Mouse (Mus musculus): Measurements from ENCODE around the gene Gpc6. TPM values are rescaled to one million over a fixed set of nuclear protein-coding genes. Genes with fewer than 3 reads are reported as not detected.

The Gpc6 gene
- total RNA-seq, 2 experiments from 2014 or later, result 1.7 to 4.1 TPM

- TF ChIP-seq CTCF (IDR thresholded peaks at IDR 0.05), result no peak
- H3K27ac ChIP-seq, result no peak overlapping the region
- no peak for DNase-seq
- no peak overlapping the region for H3K4me3 ChIP-seq
- intact Hi-C loops (cut with DNase I), result no loop called here
These were observed 858.7 kb downstream of the Gpc6 start for GRCm38 (mm10) chr14:117783671-117784262.

GRCm38 (mm10) chr14:117784960-117785359 lies 859.8 kb downstream of the Gpc6 start:
- Histone ChIP-seq H3K27ac (no peak overlapping the region), H3K4me3 (no peak overlapping the region)
- no peak for TF ChIP-seq CTCF (IDR thresholded peaks at IDR 0.05)
- intact Hi-C loops (cut with DNase I), result no loop called here
- DNase-seq, result no peak

GRCm38 (mm10) chr14:117785507-117786085 lies 860.5 kb downstream of the Gpc6 start:
- DNase-seq, result no peak
- intact Hi-C loops (cut with DNase I), result no loop called here
- TF ChIP-seq CTCF (IDR thresholded peaks at IDR 0.05), result no peak
- no peak overlapping the region for H3K27ac ChIP-seq
- no peak overlapping the region for H3K4me3 ChIP-seq

GRCm38 (mm10) chr14:117786647-117787046 lies 861.5 kb downstream of the Gpc6 start:
- no peak for DNase-seq
- no peak overlapping the region for H3K27ac ChIP-seq
- TF ChIP-seq CTCF (IDR thresholded peaks at IDR 0.05), result no peak
- H3K4me3 ChIP-seq, result no peak overlapping the region
- intact Hi-C loops (cut with DNase I), result no loop called here

GRCm38 (mm10) chr14:117794874-117795273 lies 869.8 kb downstream of the Gpc6 start:
- no peak overlapping the region for H3K4me3 ChIP-seq
- no peak for TF ChIP-seq CTCF (IDR thresholded peaks at IDR 0.05)

GRCm38 (mm10) chr14:117796661-117797060 lies 871.5 kb downstream of the Gpc6 start:
- Histone ChIP-seq H3K27ac (no peak overlapping the region), H3K4me3 (no peak overlapping the region)
- no peak for DNase-seq
- no peak for TF ChIP-seq CTCF (IDR thresholded peaks at IDR 0.05)
- intact Hi-C loops (cut with DNase I), result no loop called here

More at GRCm38 (mm10) chr14:117794874-117795273, 869.8 kb downstream of the Gpc6 start:
- intact Hi-C loops (cut with DNase I), result no loop called here
- no peak overlapping the region for H3K27ac ChIP-seq
- DNase-seq, result no peak

GRCm38 (mm10) chr14:117800399-117800798 lies 875.3 kb downstream of the Gpc6 start:
- intact Hi-C loops (cut with DNase I), result no loop called here
- DNase-seq, result no peak
- Histone ChIP-seq H3K4me3 (no peak overlapping the region), H3K27ac (no peak overlapping the region)
- TF ChIP-seq CTCF (IDR thresholded peaks at IDR 0.05), result no peak

GRCm38 (mm10) chr14:117807846-117808245 lies 882.7 kb downstream of the Gpc6 start:
- no peak for TF ChIP-seq CTCF (IDR thresholded peaks at IDR 0.05)
- intact Hi-C loops (cut with DNase I), result no loop called here
- DNase-seq, result no peak
- H3K4me3 ChIP-seq, result no peak overlapping the region
- no peak overlapping the region for H3K27ac ChIP-seq

- DNase-seq, result no peak
- no peak for TF ChIP-seq CTCF (IDR thresholded peaks at IDR 0.05)
- no peak overlapping the region for H3K4me3 ChIP-seq
- intact Hi-C loops (cut with DNase I), result no loop called here
- H3K27ac ChIP-seq, result no peak overlapping the region
These were observed 883.2 kb downstream of the Gpc6 start for GRCm38 (mm10) chr14:117808326-117808725.

- H3K27ac ChIP-seq, result no peak overlapping the region
- H3K4me3 ChIP-seq, result peak overlapping the region; percentile 4; the same call in 1 of the 2 replicates
- DNase-seq, result no peak
- TF ChIP-seq CTCF (IDR thresholded peaks at IDR 0.05), result no peak
- intact Hi-C loops (cut with DNase I), result no loop called here
These were observed 885.5 kb downstream of the Gpc6 start for GRCm38 (mm10) chr14:117810321-117811270.

- intact Hi-C loops (cut with DNase I), result no loop called here
These were observed 888.4 kb downstream of the Gpc6 start for GRCm38 (mm10) chr14:117813473-117813872.

GRCm38 (mm10) chr14:117816008-117816407 lies 890.9 kb downstream of the Gpc6 start:
- DNase-seq, result no peak
- Histone ChIP-seq H3K27ac (no peak overlapping the region), H3K4me3 (no peak overlapping the region)
- intact Hi-C loops (cut with DNase I), result no loop called here
- TF ChIP-seq CTCF (IDR thresholded peaks at IDR 0.05), result no peak

More at GRCm38 (mm10) chr14:117813473-117813872, 888.4 kb downstream of the Gpc6 start:
- TF ChIP-seq CTCF (IDR thresholded peaks at IDR 0.05), result no peak
- DNase-seq, result no peak
- Histone ChIP-seq H3K4me3 (no peak overlapping the region), H3K27ac (no peak overlapping the region)

GRCm38 (mm10) chr14:117816706-117817105 lies 891.6 kb downstream of the Gpc6 start:
- no peak for DNase-seq
- no peak overlapping the region for H3K27ac ChIP-seq
- no peak overlapping the region for H3K4me3 ChIP-seq
- no peak for TF ChIP-seq CTCF (IDR thresholded peaks at IDR 0.05)
- intact Hi-C loops (cut with DNase I), result no loop called here
